Mouse (Mus musculus) liver, postnatal 0 days (tissue): ENCODE results near the gene Emp1. TPM values are rescaled to one million over a fixed set of nuclear protein-coding genes. Genes with fewer than 3 reads are reported as not detected.

Experiments
- ATAC-seq: fragments of 200-750 bp; cut with Nextera tagmentation; 2 replicates; pipeline ENCODE4 v1.8.0; 2017; ENCODE audit warnings: mild to moderate bottlenecking, moderate library complexity
- DNase-seq: peaks from one replicate; pipeline ENCODE4 v3.0.0-alpha.2; 2016
- H3K27ac ChIP-seq: fragments of 300-500 bp; sonication (generic); 2 replicates; pipeline ENCODE4 v1.5.1; 2014; ENCODE audit warnings: antibody characterized with exemption, moderate library complexity, mild to moderate bottlenecking, low read depth
- H3K27me3 ChIP-seq: fragments of 300-500 bp; sonication (generic); 2 replicates; pipeline ENCODE4 v1.6.1; 2014; ENCODE audit warnings: low read length, control low read depth, mixed read lengths; ENCODE audit not compliant: insufficient read depth
- H3K36me3 ChIP-seq: fragments of 300-500 bp; sonication (generic); replicated peaks from 2 replicates; pipeline ENCODE4 v1.6.1; 2014; ENCODE audit warnings: mild to moderate bottlenecking, control low read depth, low read length, moderate library complexity, mixed read lengths; ENCODE audit not compliant: insufficient read depth
- H3K4me1 ChIP-seq: fragments of 300-500 bp; sonication (generic); 2 replicates; pipeline ENCODE4 v1.6.1; 2014; ENCODE audit warnings: antibody characterized with exemption, mild to moderate bottlenecking, control low read depth; ENCODE audit not compliant: insufficient read depth
- H3K4me2 ChIP-seq: fragments of 300-500 bp; sonication (generic); 2 replicates; pipeline ENCODE4 v1.6.1; 2014; ENCODE audit warnings: low read depth, mild to moderate bottlenecking, low read length, moderate library complexity, mixed read lengths
- H3K4me3 ChIP-seq: fragments of 300-500 bp; sonication (generic); 2 replicates; pipeline ENCODE4 v1.5.1; 2014; ENCODE audit warnings: low read depth, low read length
- H3K9ac ChIP-seq: fragments of 300-500 bp; sonication (generic); replicated peaks from 2 replicates; pipeline ENCODE4 v1.6.1; 2014; ENCODE audit warnings: mild to moderate bottlenecking, moderate library complexity
- H3K9me3 ChIP-seq: fragments of 300-500 bp; sonication (generic); 2 replicates; pipeline ENCODE4 v1.6.1; 2016; ENCODE audit warnings: mild to moderate bottlenecking, control low read depth, low read length, mixed read lengths
- CTCF ChIP-seq: sonication (generic); IDR thresholded peaks from 2 replicates; pipeline ENCODE4 v1.5.1; 2016; ENCODE audit warnings: antibody characterized with exemption, low read depth
- EP300 ChIP-seq: IDR thresholded peaks from 2 replicates; pipeline ENCODE4 v1.6.1; 2016; ENCODE audit warnings: antibody characterized with exemption, low read depth, mild to moderate bottlenecking
- WGBS: fragments of 180-500 bp; shearing (Covaris S2); extraction: QIAGEN DNeasy Blood & Tissue Kit; methylation state at CpG from one replicate; pipeline ENCODE4 v1.1.7; 2014; ENCODE audit not compliant: insufficient replicate concordance; 5-methylcytosine and 5-hydroxymethylcytosine counted together
- polyA plus RNA-seq: library from polyadenylated mRNA; unstranded; fragments of >200 nt; fragmentation: Nextera tagmentation; extraction: Ambion mirVana; gene quantifications from 2 replicates; pipeline ENCODE4 v1.2.1, GENCODE M21; 2015

The Emp1 gene
- polyA plus RNA-seq, 1 experiment from 2014 or later: 1.2 TPM

DNA sequence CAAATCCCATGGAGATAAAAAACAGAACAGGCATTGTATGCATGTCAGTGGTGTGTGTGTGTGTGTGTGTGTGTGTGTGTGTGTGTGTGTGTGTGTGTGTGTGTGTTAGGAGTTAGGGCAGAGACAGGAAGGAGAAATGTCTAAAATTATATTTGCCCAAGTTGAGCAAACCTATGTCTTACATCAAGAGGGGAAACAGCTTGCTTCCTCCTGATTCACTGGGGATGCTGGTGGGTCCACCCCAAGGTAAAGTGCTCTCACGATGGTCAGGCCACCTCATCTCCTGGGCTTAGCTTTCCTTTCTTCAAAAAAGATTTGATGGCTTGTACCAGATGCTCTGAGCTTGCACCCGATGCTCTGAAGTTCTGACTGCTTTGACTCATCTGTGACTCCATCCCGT is 38.2 kb upstream of the Emp1 start:
- Histone ChIP-seq H3K4me2 (no peak overlapping the region), H3K4me3 (no peak overlapping the region), H3K4me1 (peaks cover 16% of the 10 kb centered on the region; the same call in 1 of the 2 replicates), H3K9ac (no peak overlapping the region), H3K27ac (no peak overlapping the region), H3K27me3 (no peaks in the 10 kb centered on the region), H3K36me3 (no peaks in the 10 kb centered on the region), H3K9me3 (no peaks in the 10 kb centered on the region)
- ATAC-seq (no peak), DNase-seq (no peak)
- WGBS: 31% methylated on average over 3 of the region's 3 CpGs
- no peak for TF ChIP-seq EP300
- TF ChIP-seq CTCF: no peak

GRCm38 (mm10) chr6:135324686-135325300 is 37.6 kb upstream of the Emp1 start:
- peak; percentile 85 for ATAC-seq
- Histone ChIP-seq H3K4me1 (peaks cover 16% of the 10 kb centered on the region; the same call in 1 of the 2 replicates), H3K4me2 (no peak overlapping the region), H3K36me3 (no peaks in the 10 kb centered on the region), H3K9me3 (no peaks in the 10 kb centered on the region), H3K27ac (no peak overlapping the region), H3K9ac (no peak overlapping the region; the same call in 1 of the 2 replicates), H3K4me3 (no peak overlapping the region), H3K27me3 (no peaks in the 10 kb centered on the region)
- DNase-seq: peak; percentile 23
- whole genome bisulfite sequencing: 34% methylated on average over 9 of the region's 9 CpGs
- TF ChIP-seq EP300: no peak
- TF ChIP-seq CTCF: no peak

DNA sequence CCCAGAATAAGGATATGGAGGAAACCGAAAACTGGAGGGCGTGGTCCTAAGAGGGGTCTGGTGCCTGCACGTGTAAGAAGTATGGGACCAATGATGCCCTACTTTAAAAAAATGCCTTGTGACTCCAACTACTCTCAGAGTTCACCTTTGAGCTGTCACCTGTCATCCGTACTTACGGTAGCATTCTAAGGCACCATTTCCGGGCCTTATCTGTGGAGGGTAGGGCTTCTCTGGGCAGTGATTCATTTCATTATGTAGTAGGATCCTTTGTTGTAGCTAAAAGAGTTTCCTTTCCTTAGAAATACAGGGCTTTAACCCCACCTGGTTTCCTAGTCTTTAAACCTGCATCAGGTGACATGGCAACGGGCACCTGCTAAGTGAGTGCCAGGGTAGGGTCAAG is 35.5 kb upstream of the Emp1 start:
- Histone ChIP-seq H3K27ac (no peak overlapping the region), H3K36me3 (no peaks in the 10 kb centered on the region), H3K27me3 (no peaks in the 10 kb centered on the region), H3K4me1 (peaks cover 16% of the 10 kb centered on the region; the same call in 1 of the 2 replicates), H3K9ac (no peak overlapping the region), H3K4me3 (no peak overlapping the region), H3K4me2 (no peak overlapping the region), H3K9me3 (no peaks in the 10 kb centered on the region)
- 76% methylated on average over 7 of the region's 7 CpGs for WGBS
- DNase-seq (no peak), ATAC-seq (no peak)
- TF ChIP-seq EP300 (no peak), CTCF (no peak)

DNA sequence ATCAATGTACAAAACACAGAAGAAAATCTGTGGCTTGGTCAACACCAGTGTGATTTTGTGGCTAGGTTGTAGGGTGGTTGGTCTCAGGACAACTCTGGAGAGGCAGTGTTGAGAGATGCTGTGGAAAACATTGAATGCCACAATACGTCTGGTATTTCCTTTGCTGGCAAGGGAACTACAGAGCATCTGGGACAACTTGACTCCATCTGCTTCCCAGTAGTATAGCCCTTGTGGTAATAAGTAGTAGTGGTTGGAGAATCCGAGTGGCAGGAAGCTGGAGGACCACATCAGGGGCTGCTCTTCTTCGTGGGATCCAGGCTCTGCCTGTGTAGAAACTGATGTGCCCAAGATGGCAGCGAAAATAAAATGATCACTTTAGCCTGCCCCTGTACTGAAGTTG is 30.4 kb upstream of the Emp1 start:
- ATAC-seq: no peak
- no peak overlapping the region for H3K4me2 ChIP-seq
- WGBS: 74% methylated on average over 4 of the region's 4 CpGs

DNA sequence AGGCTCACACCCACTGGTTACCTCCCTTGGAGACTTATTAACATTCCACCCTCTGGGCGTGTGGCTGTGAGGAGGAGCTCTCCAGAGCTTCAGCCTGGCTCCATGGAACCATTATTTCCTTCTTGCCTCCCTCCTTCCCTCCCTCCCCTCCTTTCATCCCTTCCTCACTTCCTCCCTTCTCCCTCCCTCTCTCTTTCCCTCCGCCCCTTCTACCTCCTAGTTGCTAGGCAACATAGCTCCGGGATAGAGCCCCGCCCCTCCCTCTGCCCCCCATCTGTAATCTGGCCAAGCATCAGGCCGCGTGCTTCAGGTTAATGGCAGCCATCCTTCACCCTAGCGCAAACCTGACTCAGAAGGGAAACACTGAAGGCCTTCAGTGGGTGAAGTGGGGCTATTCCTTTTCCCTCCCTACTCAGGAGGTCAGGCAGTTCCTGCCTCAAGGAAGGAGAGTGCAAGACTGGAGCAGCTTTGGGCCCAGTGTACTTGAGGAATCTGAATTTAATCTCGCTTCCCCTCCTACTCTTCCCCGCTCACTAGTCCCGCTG is 29.5 kb upstream of the Emp1 start:
- H3K27me3 ChIP-seq: no peaks in the 10 kb centered on the region
- no peaks in the 10 kb centered on the region for H3K9me3 ChIP-seq
- peaks cover 7% of the 10 kb centered on the region; the same call in 1 of the 2 replicates for H3K4me1 ChIP-seq
- no peak overlapping the region for H3K27ac ChIP-seq
- ATAC-seq (no peak), DNase-seq (no peak)
- H3K4me2 ChIP-seq: no peak overlapping the region
- 50% methylated on average over 10 of the region's 10 CpGs for WGBS
- no peak overlapping the region for H3K9ac ChIP-seq
- H3K4me3 ChIP-seq: no peak overlapping the region
- TF ChIP-seq CTCF (no peak), EP300 (no peak)
- H3K36me3 ChIP-seq: no peaks in the 10 kb centered on the region

More for the DNA sequence above, 30.4 kb upstream of the Emp1 start:
- no peak for DNase-seq
- Histone ChIP-seq H3K27ac (no peak overlapping the region), H3K4me3 (no peak overlapping the region), H3K9ac (no peak overlapping the region), H3K4me1 (peaks cover 7% of the 10 kb centered on the region; the same call in 1 of the 2 replicates), H3K27me3 (no peaks in the 10 kb centered on the region), H3K9me3 (no peaks in the 10 kb centered on the region), H3K36me3 (no peaks in the 10 kb centered on the region)
- TF ChIP-seq EP300: no peak
- TF ChIP-seq CTCF: no peak

- DNase-seq (no peak), ATAC-seq (no peak)
- Histone ChIP-seq H3K4me2 (no peak overlapping the region), H3K4me1 (peaks cover 7% of the 10 kb centered on the region; the same call in 1 of the 2 replicates), H3K9me3 (no peaks in the 10 kb centered on the region), H3K27ac (no peak overlapping the region), H3K4me3 (no peak overlapping the region), H3K27me3 (no peaks in the 10 kb centered on the region), H3K9ac (no peak overlapping the region), H3K36me3 (no peaks in the 10 kb centered on the region)
- 76% methylated on average over 5 of the region's 5 CpGs for WGBS
- TF ChIP-seq EP300 (no peak), CTCF (no peak)
These were observed 28.2 kb upstream of the Emp1 start for GRCm38 (mm10) chr6:135333994-135334651.
